Mouse (Mus musculus): ENCODE data around the gene Cdk5. TPM values are rescaled to one million over a fixed set of nuclear protein-coding genes. Genes with fewer than 3 reads are reported as not detected.

Cdk5 gene
- 70.5 and 94.8 TPM in 2 replicates for polyA plus RNA-seq (2012; rRNA removed)

GRCm38 (mm10) chr5:24423129-24424003 lies at the start of gene Cdk5, which contains the start of gene Slc4a2:
Gene Cdk5, minus strand, starts transcription at chr5:24423530.
Gene Slc4a2, plus strand, starts transcription at chr5:24423837.
- peak; percentile 96 for DNase-seq (ENCODE audit: low read depth)

- DNase-seq (ENCODE audit: low read depth) = no peak
These were observed 47.3 kb upstream of the Cdk5 start for GRCm38 (mm10) chr5:24470600-24470999.

- DNase-seq (ENCODE audit: low read depth) = no peak
These were observed 43.4 kb upstream of the Cdk5 start for GRCm38 (mm10) chr5:24466762-24467161.

GRCm38 (mm10) chr5:24455613-24456012 lies 32.3 kb upstream of the Cdk5 start:
- DNase-seq (ENCODE audit: low read depth) = no peak

GRCm38 (mm10) chr5:24455076-24455475 lies 31.7 kb upstream of the Cdk5 start:
- no peak for DNase-seq (ENCODE audit: low read depth)

GRCm38 (mm10) chr5:24453985-24454303 lies 30.6 kb upstream of the Cdk5 start:
- DNase-seq (ENCODE audit: low read depth) = no peak

- no peak for DNase-seq (ENCODE audit: low read depth)
These were observed 30.1 kb upstream of the Cdk5 start for GRCm38 (mm10) chr5:24453283-24453984.

- DNase-seq (ENCODE audit: low read depth) = no peak
These were observed 29.4 kb upstream of the Cdk5 start for GRCm38 (mm10) chr5:24452691-24453233.

GRCm38 (mm10) chr5:24452030-24452690 lies 28.8 kb upstream of the Cdk5 start, which contains the start of gene Agap3:
Gene Agap3, plus strand, starts transcription at chr5:24452177.
- no peak for DNase-seq (ENCODE audit: low read depth)

GRCm38 (mm10) chr5:24451264-24452029 lies 28.1 kb upstream of the Cdk5 start:
- no peak for DNase-seq (ENCODE audit: low read depth)

GRCm38 (mm10) chr5:24447624-24448298 lies 24.4 kb upstream of the Cdk5 start, which contains the start of gene Tmub1:
Gene Tmub1, minus strand, starts transcription at chr5:24447854.
- no peak for DNase-seq (ENCODE audit: low read depth)

- DNase-seq (ENCODE audit: low read depth) = no peak
These were observed 23.3 kb upstream of the Cdk5 start for GRCm38 (mm10) chr5:24446630-24447029.

- DNase-seq (ENCODE audit: low read depth) = no peak
These were observed 22.2 kb upstream of the Cdk5 start for GRCm38 (mm10) chr5:24445428-24446080.

- no peak for DNase-seq (ENCODE audit: low read depth)
These were observed 21.6 kb upstream of the Cdk5 start, which contains the start of gene Fastk for GRCm38 (mm10) chr5:24444746-24445427. Gene Fastk, minus strand, starts transcription at chr5:24445287.

GRCm38 (mm10) chr5:24443927-24444326 lies 20.6 kb upstream of the Cdk5 start:
- no peak for DNase-seq (ENCODE audit: low read depth)

GRCm38 (mm10) chr5:24443204-24443603 lies 19.9 kb upstream of the Cdk5 start:
- no peak for DNase-seq (ENCODE audit: low read depth)

GRCm38 (mm10) chr5:24442029-24442428 lies 18.7 kb upstream of the Cdk5 start:
- DNase-seq (ENCODE audit: low read depth) = no peak

- no peak for DNase-seq (ENCODE audit: low read depth)
These were observed 17.9 kb upstream of the Cdk5 start for GRCm38 (mm10) chr5:24441187-24441586.

GRCm38 (mm10) chr5:24433993-24434392 lies 10.7 kb upstream of the Cdk5 start:
- no peak for DNase-seq (ENCODE audit: low read depth)
